Mouse (Mus musculus): ENCODE data around the gene Tomm7. TPM values are rescaled to one million over a fixed set of nuclear protein-coding genes. Genes with fewer than 3 reads are reported as not detected.
"Not testable (repeated sequence)": the region's sequence is repeated elsewhere in the genome, so short reads cannot be mapped to it uniquely, and the experiment has no call there.

The Tomm7 gene
- total RNA-seq (2021), result 10 to 100 TPM; 55.3 to 57.3 TPM
- long read RNA-seq, experiment 1, transcript Tomm7-201 (3 exons, 1,125 nt), result major isoform, 320 of 337 reads
- long read RNA-seq, experiment 1, partial matches to known transcripts, result 0 of 337 reads
- long read RNA-seq, experiment 1, other reads (novel, unspliced or antisense), result 17 of 337 reads
- long read RNA-seq, experiment 2, transcript Tomm7-201 (3 exons, 1,125 nt), result major isoform, 337 of 359 reads
- long read RNA-seq, experiment 2, partial matches to known transcripts, result 20 of 359 reads
- long read RNA-seq, experiment 2, other reads (novel, unspliced or antisense), result 2 of 359 reads

- intact Hi-C loops (cut with DNase I), result no loop called here
- DNase-seq, result peak; percentile 90 to 97
These were observed at the start of gene Tomm7 for GRCm38 (mm10) chr5:23843674-23844530. Gene Tomm7, minus strand, starts transcription at chr5:23844161.

DNA sequence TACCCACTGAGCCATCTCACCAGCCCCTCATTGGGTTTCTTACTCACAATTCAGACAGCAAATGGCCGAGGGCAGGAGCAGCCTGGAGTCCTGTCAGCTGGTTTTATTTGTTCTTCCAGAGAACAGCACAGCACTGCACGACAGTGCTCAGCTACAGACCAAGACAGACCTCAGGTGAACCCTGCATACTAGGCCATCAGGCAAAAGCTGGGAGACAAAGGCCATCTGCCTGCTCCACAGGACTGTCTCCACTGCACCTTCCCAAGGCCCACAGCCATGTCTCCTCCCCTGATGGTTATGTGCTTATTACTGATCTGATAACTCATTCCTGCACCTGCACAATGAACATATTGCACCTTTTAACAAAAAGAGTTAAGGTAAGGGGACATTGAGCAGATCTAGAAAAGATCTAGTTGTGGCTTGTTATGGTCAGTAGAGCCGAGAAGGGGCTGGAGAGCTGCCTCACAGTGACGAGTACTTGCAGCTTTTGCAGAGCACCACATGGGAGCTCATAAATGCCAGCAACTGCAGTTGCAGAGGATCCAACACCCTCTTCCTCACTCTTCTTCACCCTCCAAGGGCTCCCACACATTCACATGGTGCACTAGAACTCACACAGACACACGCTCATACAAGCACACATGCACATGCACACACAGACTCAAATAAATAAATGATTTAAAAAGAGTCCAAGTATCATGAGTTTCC lies 49.3 kb upstream of the Tomm7 start:
- intact Hi-C loops (cut with DNase I), result no loop called here

GRCm38 (mm10) chr5:23890734-23891133 lies 46.8 kb upstream of the Tomm7 start:
- intact Hi-C loops (cut with DNase I), result loop anchor here (2.0 kb wide), 1 partner anchor 186 kb away; no protein-coding TSS in a partner anchor
- peak in 1 of 2 experiments; percentile 70 for DNase-seq

More for the DNA sequence above, 49.3 kb upstream of the Tomm7 start:
- no peak for DNase-seq

- DNase-seq, result no peak
- intact Hi-C loops (cut with DNase I), result no loop called here
These were observed 45.5 kb upstream of the Tomm7 start for GRCm38 (mm10) chr5:23889461-23889860.

- no peak for DNase-seq
- intact Hi-C loops (cut with DNase I), result no loop called here
These were observed 43.1 kb upstream of the Tomm7 start for GRCm38 (mm10) chr5:23887111-23887510.

GRCm38 (mm10) chr5:23874457-23874856 lies 30.5 kb upstream of the Tomm7 start:
- no peak for DNase-seq
- intact Hi-C loops (cut with DNase I), result no loop called here

DNA sequence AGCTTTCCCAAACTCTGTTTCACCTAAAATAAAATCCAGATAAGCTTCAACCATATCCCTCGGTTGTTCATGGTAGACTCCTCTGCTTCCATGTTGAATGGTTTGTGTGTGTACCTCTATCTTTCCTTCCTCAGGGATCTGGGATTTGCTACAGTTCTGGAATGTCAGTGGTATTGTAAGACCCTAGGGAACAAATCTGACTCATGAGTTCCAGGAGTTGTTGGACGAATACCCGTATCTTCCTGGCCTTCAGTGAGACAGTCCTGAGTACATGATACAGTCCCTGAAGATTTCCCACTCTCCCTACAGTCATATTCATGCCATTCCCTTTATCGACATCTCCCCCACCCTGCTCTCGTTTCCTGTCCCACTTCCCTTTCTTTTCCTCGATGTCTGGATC lies 28.6 kb upstream of the Tomm7 start:
- intact Hi-C loops (cut with DNase I), result no loop called here
- no peak for DNase-seq

- intact Hi-C loops (cut with DNase I); DNase-seq: not testable (repeated sequence)
These were observed 27.4 kb upstream of the Tomm7 start for GRCm38 (mm10) chr5:23871323-23871722.

DNA sequence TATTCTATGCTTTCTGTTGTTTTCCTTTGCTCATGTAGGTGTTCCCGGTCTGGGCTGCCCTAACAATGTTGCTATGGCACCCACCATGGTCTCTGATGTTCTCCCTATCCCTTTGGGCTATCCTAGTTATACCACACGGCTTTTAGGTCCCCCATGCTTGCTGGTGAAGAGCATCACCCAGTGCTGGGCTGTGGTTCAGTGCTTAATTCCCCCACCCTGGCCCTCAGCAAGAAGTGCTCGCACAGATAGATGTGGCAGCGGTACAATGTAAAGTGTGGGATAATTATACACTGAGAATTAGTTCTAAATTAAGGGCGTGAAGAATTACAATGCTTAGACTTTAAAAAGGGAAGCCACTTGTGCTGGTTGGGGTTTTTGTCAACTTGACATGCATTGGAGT lies 22.0 kb upstream of the Tomm7 start:
- DNase-seq, result no peak

GRCm38 (mm10) chr5:23864054-23864965 lies 20.3 kb upstream of the Tomm7 start:
- no peak for DNase-seq
- intact Hi-C loops (cut with DNase I), result no loop called here

More for the DNA sequence above, 22.0 kb upstream of the Tomm7 start:
- intact Hi-C loops (cut with DNase I), result no loop called here

GRCm38 (mm10) chr5:23863166-23864053 lies 19.4 kb upstream of the Tomm7 start:
- DNase-seq, result no peak
- intact Hi-C loops (cut with DNase I), result no loop called here

DNA sequence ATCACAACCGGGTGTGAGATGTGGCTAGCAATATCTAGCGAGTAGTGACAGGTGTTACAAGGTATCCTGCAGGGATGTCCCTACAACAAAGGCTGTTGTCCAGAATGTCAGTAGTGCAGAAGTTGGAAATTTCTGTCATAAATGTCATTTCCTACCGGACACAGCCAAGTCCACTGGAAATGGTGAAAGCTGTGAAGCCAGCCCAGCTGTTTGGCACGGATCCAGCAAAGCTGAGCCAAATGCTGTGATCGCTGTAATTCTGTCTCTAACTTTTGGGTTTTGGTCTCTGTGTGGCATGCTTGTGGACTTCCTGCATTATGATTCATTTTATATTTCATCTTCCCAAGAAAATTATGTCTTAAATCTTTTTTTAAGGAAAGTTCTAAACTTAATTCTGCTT lies 18.3 kb upstream of the Tomm7 start:
- intact Hi-C loops (cut with DNase I), result no loop called here

DNA sequence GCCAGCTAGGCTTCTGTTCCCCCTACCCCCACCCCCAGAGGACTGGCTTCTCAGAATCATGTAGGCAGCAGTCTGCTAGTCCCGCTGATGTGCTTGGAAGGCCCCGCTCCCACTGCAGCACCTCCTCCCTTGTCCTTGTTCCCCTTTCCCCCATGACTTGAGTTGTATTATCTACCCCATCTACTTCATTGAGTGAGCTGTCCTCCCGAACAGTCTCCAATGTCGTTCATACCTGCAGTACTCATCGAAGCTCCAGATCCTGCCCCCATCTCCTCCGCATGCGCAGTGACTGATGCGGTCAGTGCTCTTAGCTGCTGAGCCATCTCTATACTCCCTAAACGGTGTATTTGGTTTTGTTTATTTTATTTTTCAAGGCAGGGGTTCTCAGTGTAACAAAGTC lies 17.8 kb upstream of the Tomm7 start:
- intact Hi-C loops (cut with DNase I), result no loop called here
- no peak for DNase-seq

More for the DNA sequence above, 18.3 kb upstream of the Tomm7 start:
- DNase-seq, result peak; percentile 71 to 81

DNA sequence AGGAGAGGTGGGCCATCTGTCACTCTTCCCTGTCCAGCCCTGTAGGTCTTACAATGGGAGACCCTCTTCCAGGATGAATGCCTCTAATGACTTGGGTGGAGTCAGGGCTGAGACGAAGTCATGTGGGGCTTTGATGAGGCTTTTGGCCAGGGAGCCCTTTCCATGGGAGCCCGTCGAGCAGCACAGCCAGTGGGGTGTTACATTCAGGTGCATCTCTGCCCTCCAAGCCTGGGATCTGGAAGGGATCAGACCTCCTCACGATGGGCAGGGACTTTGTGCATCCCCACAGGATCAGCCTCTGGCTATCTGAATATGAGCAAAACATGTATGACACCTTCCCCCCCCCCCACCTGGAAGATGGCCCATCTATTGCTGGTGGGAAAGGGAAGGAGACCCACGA lies 15.9 kb upstream of the Tomm7 start:
- intact Hi-C loops (cut with DNase I), result no loop called here
- DNase-seq, result no peak

DNA sequence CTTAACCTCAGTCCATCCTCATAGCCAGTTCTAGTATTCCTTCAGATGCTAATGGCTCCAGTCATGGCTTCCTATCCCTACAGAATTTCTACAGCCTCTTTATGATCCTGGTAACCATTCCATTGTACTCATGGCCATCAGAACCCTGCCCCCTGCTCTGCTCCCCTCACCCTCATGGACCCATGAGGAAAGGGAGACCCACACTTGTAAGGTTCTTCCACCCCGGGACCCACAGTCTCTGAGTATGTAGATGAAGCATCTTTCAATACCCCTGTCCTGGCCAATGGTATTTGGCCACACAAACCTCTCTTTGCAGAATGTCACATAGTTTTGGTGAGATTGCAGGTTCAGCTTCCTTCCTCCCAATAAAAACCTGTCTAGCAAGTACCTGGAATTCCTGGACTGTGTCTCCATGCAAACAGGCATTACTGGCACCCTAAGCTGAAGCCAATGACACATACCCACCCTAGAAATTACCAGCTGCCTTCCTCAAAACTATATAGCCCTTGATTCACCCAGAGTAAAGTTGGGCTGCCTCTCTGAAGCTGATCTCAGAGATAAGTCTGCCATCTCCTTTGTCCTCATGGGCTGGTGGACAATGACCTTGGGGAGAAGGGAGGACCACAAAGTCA lies 15.2 kb upstream of the Tomm7 start:
- intact Hi-C loops (cut with DNase I), result no loop called here
- no peak for DNase-seq

DNA sequence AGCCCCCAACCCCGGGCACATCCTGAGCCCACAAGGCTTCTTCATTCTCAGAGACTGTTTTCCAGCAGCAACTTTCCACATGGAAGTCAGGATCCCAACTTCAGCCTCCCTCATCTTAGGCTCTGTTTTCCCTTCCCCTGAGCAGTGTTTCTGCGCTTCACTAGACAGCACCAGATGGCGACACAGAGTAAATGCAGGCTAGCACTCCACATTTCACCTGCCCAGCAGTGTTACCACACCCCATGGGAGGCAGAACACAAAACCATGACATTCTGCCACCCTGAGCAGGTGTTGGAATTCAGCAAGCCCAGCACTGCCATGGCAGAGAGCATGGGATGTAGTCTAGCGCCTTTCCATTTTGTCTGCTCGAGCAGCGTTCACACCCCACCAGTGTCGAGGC lies 14.7 kb upstream of the Tomm7 start:
- intact Hi-C loops (cut with DNase I), result no loop called here
- no peak for DNase-seq

DNA sequence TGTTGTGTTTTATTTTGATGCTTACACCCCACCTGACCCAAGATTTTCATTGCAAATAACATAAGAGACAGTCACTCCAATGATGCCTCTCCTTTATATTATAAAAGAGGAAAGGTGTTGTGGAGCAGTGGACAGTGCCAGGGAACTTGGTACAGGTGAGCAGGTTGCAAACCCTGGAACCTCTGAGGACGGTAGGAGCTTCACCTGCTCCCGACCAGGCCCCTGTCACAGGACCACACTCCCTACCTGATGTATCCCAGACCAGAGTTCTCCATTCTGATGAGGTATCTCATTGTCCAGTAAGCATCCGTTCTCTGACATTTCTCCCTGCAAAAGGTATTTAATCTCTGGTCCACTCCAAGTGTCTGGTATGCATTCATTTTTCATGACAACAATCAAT lies 14.0 kb upstream of the Tomm7 start:
- no peak for DNase-seq
- intact Hi-C loops (cut with DNase I), result no loop called here

GRCm38 (mm10) chr5:23857189-23857588 lies 13.2 kb upstream of the Tomm7 start:
- intact Hi-C loops (cut with DNase I), result no loop called here
- no peak for DNase-seq

- DNase-seq, result no peak
- intact Hi-C loops (cut with DNase I), result no loop called here
These were observed 12.2 kb upstream of the Tomm7 start for GRCm38 (mm10) chr5:23856164-23856563.
